Mouse (Mus musculus) adrenal gland, postnatal 4 days (tissue): ENCODE results near the gene Ypel3. TPM values are rescaled to one million over a fixed set of nuclear protein-coding genes. Genes with fewer than 3 reads are reported as not detected.
A peak's percentile ranks its signal among the peaks of the same experiment; 100 is the strongest.

Source experiments
- DNase-seq, 2 experiments: peaks; one replicate each; pipeline ENCODE4 v3.0.0; 2021 to 2022; ENCODE audit warnings: low spot score in 2 of 2, mixed read lengths in 2 of 2
- total RNA-seq, 2 experiments: library from RNA; stranded (reverse); gene quantifications; 2 replicates each; pipeline ENCODE4 v1.2.3; 2021

The Ypel3 gene
- total RNA-seq, 2 experiments from 2014 or later: 112 to 122 TPM

DNA sequence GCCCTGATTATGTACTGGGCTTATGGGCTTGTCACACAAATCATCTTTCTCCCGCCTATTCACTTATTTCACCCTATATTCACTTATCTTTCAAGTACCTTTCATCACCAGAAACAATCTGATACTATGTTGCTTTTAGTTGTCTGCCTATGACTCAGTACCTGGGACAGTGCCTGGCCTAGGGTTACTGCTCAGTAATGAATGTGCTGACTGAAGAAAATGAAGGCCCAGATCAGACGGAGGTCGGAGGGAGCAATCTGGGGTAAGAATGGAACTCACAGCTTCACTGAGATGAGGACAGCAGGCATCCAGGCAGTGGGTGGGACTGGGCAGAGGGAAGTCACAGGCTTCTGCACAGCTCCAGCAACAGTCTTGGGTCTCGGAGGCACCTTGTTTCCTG, 30.6 kb downstream of the Ypel3 start:
- DNase-seq: no peak

DNA sequence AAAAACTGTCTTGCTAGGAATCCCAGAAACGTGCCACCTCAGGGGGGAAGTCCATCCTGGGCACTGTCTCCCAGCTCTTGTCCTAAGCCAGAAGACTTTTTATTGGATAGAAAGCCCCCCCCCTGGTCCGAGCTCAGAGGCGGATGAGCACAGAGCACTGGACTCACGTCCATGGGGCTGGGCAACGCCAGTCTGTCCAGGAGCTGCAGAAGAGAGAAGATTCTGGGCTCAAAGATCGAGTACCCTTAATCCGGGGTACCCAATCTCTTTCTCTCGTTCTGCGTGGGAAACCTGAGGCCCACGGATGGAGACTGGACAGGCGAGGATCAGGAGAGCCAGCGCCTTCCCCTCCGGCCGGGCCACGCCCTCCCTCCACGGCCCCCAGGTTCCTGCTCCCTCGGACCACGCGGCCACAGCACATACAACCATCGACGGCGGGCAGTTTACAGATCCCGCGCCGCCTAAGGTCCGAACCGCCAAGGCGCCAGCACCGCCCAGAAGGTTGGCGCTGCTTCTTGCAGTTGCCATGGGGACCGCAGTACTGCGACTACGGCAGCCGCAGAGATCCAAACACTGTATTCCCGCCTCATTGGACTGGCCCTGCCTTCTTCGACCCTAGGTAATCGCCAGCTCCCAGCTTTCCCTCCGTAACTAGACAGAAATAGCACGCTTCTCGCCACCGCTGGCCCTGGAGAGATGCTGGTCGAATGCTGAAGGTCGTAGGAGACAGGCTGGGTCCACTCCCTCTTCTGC, 32.1 kb downstream of the Ypel3 start:
- peak; percentile 62 to 72 for DNase-seq

DNA sequence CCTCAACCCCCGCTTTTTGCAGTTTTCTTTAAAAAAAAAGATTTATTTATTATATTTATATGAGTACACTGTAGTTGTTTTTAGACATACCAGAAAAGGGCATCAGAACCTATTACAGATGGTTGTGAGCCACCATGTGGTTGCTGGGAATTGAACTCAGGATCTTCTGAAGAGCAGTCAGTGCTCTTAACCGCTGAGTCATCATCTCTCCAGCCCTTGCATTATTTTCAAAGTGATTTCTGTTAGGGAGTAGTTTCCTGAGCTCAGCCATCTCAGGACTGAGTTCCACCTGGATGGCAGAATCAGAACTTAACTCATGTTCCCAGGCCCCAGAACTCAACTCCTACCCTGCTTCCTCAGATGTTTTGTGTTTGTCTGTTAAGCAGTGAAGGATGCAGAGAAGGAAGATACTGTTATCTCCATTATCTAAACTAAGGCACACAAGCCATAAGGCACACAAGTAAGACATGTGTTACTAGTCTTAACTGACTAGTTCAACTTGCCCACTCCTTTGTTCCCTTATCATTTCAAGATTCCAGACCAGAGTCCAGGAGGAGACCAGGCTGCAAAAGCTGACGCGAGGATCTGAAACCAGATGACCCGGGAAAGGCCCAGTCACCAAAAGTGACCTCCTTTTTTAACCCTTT, 33.1 kb downstream of the Ypel3 start:
- DNase-seq: no peak

DNA sequence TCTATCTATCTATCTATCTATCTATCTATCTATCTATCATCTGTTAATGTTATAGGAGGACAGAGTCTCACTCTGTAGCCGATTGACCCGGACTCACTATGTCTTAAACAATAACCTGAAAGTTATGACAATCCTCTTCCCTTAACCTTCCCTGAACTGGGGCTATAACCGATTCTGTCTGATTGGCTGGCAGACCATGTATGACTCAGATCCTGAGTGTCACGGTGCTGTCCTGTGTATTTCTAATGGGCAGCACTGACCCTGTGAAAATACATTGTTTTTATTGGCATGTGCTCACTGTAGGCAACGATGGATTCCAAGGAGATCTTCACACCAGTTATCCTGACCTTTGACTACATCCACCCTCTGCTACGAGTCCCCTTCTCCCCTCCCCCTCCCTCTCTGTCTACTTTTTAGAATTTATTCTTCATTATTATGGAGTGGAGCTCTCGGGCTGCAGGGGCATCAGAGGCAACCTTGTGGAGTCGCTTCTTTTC, 39.0 kb downstream of the Ypel3 start:
- no peak for DNase-seq

DNA sequence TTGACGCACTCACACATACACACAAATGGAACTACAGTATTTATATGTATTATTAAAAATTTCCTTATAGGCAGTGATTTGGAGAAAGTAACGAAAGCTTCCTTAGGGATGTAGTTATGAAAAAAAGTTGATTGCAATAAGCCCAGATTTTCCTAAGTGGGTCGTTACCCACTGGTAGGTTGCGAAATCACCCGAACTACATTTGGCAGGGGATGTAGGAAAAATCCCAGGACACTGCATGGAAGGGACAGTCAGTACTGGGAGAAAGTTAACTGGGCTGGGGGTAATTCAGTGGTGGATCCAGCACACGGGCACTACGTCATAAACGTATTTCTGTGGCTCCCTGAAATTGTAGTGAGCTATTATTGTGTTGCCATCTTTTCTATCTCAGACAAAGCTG, 39.7 kb downstream of the Ypel3 start:
- DNase-seq: no peak

DNA sequence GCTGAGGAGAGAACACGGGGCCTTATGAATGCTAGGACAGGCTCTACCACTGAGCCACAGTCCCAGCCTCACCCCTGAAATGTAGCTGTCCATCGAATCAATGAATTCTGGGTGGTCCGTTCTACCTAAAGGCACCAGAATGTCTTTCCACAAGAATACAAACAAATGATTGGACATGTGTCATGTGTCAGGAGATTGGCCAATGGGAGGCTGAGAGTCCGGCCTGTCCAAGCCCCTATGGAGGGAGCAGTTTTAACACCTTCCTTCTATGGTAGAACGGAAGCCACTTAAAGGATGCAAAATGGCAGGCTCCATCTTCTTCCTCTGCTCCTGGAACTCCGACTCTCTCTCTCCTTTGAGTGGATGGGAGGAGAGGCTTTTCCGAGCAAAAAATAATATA, 40.8 kb downstream of the Ypel3 start:
- DNase-seq: no peak

DNA sequence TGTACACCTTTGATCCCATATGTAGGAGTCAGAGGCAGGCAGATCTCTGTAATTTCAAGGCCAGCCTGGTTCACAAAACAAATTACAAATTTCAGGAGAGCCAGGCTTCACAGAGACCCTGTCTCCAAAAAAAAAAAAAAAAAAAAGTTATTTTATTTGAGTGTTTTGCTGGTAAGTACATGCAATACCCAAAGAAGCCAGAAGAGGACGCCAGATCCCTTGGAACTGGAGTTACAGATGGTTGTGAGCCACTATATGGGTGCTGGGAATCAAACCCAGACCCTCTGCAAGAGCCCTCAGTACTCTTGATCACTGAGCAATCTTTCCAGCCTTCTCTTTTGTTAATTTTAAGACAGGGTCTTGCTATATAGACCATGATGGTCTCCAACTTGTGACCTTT, 42.1 kb downstream of the Ypel3 start:
- DNase-seq: no peak

DNA sequence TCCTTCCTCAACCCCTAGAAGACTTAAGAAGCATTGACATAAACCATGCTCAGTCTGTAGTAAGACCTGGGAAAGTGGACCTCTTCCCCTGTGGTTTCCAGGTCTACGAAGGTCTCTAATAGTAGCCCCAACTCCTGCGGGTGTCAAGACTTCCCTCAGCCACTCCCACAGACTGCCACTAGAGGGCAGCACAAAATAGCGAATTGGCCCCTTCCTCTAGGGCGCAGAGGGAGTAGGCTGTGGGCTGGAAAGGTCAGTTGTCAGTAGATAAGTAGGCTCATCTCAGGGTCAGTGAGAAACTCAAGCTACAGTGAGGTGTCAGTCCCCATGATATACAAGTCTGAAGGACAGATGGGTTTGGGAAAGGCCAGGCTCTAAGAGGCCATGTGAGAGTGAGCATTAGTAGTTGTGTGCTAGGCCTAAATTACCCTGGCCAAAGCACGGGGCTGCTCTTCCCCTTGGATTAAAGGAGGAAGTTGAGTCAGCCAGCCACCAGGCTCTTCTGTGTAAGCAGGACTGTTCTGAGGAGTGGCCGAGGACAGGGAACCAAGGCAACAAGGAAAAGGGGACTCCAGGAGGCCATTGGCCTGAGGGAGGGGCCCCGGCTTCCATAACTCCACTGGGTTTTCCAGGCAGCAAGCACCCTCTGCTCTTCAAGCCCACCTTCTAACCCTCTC, 45.2 kb downstream of the Ypel3 start:
- DNase-seq: peak; percentile 61 to 69

DNA sequence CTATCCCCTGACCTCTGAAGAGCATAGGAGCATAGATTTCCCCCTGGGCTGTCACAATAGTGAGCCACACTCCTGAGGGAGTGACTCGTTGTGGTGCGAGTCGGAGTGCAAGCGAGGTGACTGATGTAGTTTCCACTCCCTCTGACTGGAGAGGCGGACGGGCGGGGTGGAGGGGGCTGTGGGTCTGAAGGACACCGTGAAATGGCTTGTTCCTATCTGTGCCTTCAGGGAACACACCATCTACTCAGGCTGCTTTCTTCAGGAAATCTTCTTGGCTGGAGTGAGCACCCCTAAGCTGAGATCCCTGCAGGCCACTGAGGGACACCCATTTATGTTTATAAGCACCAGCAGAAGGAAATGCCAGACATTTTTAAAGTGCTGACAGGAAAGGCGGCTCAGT, 46.0 kb downstream of the Ypel3 start:
- no peak for DNase-seq

DNA sequence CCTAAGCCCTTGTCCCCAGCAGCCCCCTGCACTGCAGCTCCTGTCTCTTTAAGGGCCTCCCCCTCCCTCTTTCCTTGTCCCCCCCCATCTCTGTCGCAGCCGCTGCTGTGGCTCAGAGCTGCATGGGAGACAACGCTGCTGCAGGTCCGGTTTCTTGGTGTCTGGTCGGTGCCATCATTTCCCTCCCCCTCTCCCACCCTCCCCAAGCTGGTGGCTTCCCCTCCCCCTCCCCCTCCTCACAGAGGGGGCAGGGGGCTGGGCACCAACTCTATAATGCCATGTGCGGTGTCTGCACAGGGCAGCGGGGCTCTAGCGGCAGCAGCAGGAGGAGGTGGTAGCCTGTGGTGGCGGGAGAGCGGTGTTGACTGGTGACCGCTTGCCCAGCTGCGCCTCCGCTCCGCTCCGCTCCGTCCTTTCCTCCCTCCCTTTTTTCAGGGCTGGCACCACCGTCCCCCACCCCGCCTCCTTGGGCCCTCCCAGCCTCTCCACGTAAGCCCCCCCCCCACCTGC, 46.5 kb downstream of the Ypel3 start:
- no peak for DNase-seq

DNA sequence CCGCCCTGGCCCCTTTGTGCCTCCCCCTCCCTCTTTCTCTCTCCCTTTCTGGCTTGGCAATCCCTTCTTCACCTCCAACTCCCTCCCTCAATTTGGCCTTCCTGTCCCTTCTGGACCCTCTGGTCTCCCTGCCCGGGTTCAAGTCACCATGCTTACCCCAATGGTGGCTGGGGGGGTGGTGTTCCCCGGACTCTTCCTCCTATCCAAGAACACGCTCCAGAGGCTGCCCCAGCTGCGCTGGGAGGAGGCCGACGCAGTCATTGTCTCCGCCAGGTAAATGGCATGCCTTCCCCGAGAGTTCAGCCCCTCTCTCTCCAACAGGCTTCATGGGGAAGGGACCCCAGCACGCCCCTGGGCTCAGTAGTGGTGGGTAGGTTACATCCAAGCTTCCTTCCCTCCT, 47.2 kb downstream of the Ypel3 start:
- DNase-seq: no peak

DNA sequence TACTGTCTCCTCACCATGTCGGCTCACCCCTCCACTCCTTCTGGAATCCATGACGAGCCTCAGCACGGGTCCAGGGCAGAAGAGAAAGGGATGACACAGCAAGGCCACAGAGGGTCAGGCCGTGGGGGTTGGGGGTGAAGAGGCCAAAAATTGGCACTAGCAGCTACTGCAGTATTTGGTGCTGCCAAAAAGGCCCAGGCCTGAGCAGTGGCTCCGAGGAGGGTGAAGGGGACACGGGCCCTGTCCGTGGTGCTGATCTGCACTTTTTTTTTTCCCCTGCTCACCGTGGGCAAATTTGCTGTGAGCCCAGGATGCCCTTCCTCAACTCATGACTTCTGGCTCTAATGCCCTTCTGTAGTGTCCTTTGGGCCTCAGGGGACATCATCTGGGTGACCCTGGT, 48.6 kb downstream of the Ypel3 start:
- no peak for DNase-seq

DNA sequence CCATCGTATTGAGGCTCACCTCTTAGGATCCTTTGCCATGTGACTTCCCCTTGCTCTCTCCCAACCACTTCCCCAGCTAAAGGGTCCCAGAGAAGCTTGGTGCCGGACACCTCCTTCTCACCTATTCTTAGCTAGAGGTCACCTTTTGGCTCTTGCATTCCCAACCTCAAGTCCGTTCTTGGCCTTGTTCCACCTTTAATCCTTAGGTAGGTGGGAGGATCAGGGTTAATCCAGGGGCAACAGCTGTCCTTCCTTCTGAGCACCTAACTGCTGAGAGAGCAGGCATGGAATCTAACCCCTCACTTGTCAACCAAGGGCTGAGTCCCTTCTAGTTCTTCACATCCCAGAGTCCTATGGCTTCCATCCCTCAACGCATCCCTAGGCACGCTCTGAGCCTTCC, 49.2 kb downstream of the Ypel3 start:
- no peak for DNase-seq

Other genes with a start within 250 kb of the Ypel3 start
- 100 to 1,000 TPM; 255 to 260 TPM for gene Eif3c, start 210.5 kb upstream of the Ypel3 start, total RNA-seq
- 1 to 10 TPM; 1.1 to 1.2 TPM for gene Apobr, start 192.0 kb upstream of the Ypel3 start, total RNA-seq
- 10 to 100 TPM; 30.7 to 32.1 TPM for gene Cln3, start 191.1 kb upstream of the Ypel3 start, total RNA-seq
- gene Il27, start 182.0 kb upstream of the Ypel3 start, total RNA-seq: not detected
- 10 to 100 TPM in 1 of 2 experiments, 1 to 10 TPM in 1; 7.5 to 15.3 TPM for gene Nupr1, start 146.1 kb upstream of the Ypel3 start, total RNA-seq
- 10 to 100 TPM; 30.4 to 33.5 TPM for gene Sgf29, start 127.6 kb upstream of the Ypel3 start, total RNA-seq
- gene Sult1a1, start 100.5 kb upstream of the Ypel3 start, total RNA-seq: 10 to 100 TPM; 24.0 to 45.6 TPM
- gene Bola2, start 81.6 kb upstream of the Ypel3 start, total RNA-seq: 10 to 100 TPM; 85.4 to 98.8 TPM
- gene Slx1b, start 81.2 kb upstream of the Ypel3 start, total RNA-seq: 10 to 100 TPM; 18.4 to 18.9 TPM
- gene Coro1a, start 69.2 kb upstream of the Ypel3 start, total RNA-seq: 10 to 100 TPM; 15.5 to 18.9 TPM
- gene Mapk3, start 17.4 kb upstream of the Ypel3 start, total RNA-seq: 100 to 1,000 TPM; 162 to 172 TPM
- 1 to 10 TPM; 9.3 to 9.5 TPM for gene Gdpd3, start 10.6 kb upstream of the Ypel3 start, total RNA-seq
- under 1 TPM; 0.65 to 0.90 TPM for gene Tbx6, start 4.5 kb downstream of the Ypel3 start, total RNA-seq
- 100 to 1,000 TPM; 134 to 142 TPM for gene Ppp4c, start 15.5 kb downstream of the Ypel3 start, total RNA-seq
- gene Fam57b, start 20.7 kb downstream of the Ypel3 start, total RNA-seq: 10 to 100 TPM; 16.7 to 18.0 TPM
- not detected for gene 4930451I11Rik, start 54.7 kb downstream of the Ypel3 start, total RNA-seq
- 1 to 10 TPM; 3.1 to 3.6 TPM for gene Doc2a, start 70.5 kb downstream of the Ypel3 start, total RNA-seq
- 10 to 100 TPM; 32.3 to 41.4 TPM for gene Hirip3, start 85.0 kb downstream of the Ypel3 start, total RNA-seq
- 10 to 100 TPM; 49.7 to 51.9 TPM for gene Ino80e, start 85.4 kb downstream of the Ypel3 start, total RNA-seq
- gene Taok2, start 107.7 kb downstream of the Ypel3 start, total RNA-seq: 100 to 1,000 TPM; 104 to 108 TPM
- 10 to 100 TPM; 34.9 to 39.0 TPM for gene Tmem219, start 146.0 kb downstream of the Ypel3 start, total RNA-seq
- gene Kctd13, start 151.9 kb downstream of the Ypel3 start, total RNA-seq: 10 to 100 TPM; 27.3 to 28.5 TPM
- 1 to 10 TPM; 3.0 to 3.7 TPM for gene Asphd1, start 172.6 kb downstream of the Ypel3 start, total RNA-seq
- gene Sez6l2, start 173.6 kb downstream of the Ypel3 start, total RNA-seq: 10 to 100 TPM; 97.6 to 97.9 TPM
- 10 to 100 TPM; 86.8 to 91.0 TPM for gene Cdipt, start 199.0 kb downstream of the Ypel3 start, total RNA-seq
- gene Cdiptos, start 199.1 kb downstream of the Ypel3 start, total RNA-seq: 1 to 10 TPM; 1.9 to 2.5 TPM
- gene Mvp, start 237.7 kb downstream of the Ypel3 start, total RNA-seq: 10 to 100 TPM; 67.1 to 68.4 TPM
- 1 to 10 TPM; 3.5 to 8.3 TPM for gene Pagr1b, start 239.5 kb downstream of the Ypel3 start, total RNA-seq
- 10 to 100 TPM; 12.4 to 15.4 TPM for gene Pagr1a, start 240.4 kb downstream of the Ypel3 start, total RNA-seq
- 10 to 100 TPM; 34.8 to 36.6 TPM for gene Gm42742, start 244.1 kb downstream of the Ypel3 start, total RNA-seq
- gene Prrt2, start 244.3 kb downstream of the Ypel3 start, total RNA-seq: 10 to 100 TPM in 1 of 2 experiments, 1 to 10 TPM in 1; 7.4 to 11.1 TPM